Mouse (Mus musculus): ENCODE results near the gene S100a6.
A peak's percentile ranks its signal among the peaks of the same experiment; 100 is the strongest.

The S100a6 gene

DNA sequence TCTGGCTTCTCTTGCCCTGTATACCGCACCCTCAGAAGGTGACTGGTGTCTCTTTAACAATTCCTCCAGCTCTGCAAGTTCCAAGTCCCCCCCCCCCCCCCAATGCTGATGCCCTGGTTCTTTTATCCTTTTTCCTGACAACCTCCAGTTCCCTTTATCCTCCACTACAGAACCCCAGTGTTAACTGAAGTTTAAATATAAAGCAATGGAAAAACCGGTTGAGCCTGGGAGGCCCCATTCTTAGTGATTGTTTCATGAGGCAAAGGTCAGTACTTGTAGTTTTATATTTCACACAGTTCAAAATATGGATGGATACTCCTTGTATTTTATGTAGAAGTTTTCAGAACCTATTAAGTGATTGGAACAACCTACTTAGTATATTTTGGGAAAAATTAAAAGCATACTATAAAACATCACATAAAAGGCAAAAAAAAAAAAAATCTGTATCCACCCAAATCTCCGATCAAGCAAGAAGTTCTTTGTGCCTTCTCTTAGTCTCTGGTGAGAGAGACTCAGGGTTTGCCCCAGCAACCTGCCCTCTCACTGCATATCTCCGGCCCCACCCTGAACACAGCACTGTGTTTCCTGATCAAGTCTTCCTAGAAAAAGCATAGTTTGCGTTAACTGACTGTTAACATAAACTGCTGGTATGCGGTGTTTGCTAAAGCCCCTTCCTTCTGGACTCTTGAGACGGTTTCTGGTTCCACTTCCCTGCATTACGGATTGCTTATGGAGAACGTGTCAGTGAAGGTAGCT is 13.8 kb downstream of the S100a6 start:
- no peak for DNase-seq (ENCODE audit: low read depth)

DNA sequence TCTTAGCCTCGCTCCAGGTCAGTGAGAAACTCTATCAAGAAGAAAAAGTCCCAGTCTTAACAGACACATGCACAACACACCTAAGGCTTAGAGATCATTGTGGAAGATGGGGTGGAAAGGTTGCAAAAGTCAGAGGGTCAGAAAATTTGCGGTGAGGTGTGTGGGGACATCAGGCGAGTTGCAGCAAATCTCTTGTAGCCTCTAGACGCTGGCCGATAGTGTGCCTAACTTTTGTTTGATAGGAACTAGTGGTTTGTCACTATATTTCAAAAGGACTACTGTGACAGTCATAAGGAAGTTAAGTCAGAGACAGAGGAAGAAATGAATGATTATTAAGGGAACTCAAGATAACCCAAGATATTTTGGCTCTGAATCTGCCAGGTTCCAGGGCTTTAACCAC is 14.7 kb downstream of the S100a6 start:
- DNase-seq (ENCODE audit: low read depth), result no peak

DNA sequence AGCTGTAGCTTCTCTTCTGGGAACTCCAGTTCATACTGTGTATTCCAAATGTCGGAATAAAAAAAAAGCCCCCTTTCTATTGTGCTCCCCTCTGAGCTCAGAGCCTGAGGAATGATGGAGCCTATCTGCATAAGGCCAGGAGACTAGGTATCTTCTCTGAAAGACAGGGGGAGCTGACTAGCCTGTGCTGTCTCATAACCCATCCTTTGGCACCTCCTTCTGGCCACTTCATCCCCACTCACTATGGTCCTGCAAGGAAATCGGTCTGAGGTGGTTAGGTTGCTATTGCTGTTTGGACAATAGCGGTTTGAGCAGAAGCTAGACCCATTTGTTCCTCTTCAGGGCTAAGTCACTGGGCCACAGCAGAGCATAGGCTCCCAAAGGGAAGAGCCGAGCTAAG is 15.1 kb downstream of the S100a6 start:
- DNase-seq (ENCODE audit: low read depth), result no peak

DNA sequence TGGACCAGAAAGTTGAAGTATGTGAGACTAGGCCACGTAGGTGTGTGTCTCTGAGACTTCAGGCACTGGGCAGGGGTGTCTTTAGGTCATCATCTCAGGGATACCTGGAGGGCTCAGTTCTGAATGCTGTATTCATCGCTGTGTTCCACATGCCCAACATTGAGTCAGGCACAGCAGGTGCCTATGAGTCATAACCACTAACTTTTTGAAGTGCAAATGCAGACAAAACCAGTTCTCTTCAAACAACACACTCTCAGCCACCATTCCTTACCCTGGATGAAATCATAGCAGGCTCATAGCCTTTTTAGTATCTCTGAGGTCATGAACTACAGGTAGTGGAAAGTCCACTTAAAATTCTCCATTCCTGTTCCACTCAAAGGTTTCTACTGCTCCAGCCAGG is 16.6 kb downstream of the S100a6 start:
- DNase-seq (ENCODE audit: low read depth), result no peak

DNA sequence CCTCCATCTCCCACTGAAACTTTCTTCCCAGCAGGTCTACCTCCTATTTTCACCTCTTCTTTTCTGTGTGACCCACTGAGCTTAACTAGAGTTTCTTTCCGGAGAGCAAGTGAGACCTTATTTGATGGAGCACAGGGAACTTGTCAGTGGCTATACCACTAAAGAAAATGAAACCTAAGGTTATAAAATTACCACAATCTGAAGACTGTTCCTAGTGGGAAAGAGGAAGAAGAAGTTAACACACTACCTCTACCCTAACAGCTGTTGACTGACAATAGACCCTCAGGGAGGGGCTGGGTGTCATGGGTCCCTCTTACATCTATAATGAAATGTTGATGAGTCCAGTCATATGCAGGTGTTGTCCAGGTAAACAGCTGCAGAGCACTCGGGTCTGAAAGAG is 19.3 kb downstream of the S100a6 start:
- no peak for DNase-seq (ENCODE audit: low read depth)

DNA sequence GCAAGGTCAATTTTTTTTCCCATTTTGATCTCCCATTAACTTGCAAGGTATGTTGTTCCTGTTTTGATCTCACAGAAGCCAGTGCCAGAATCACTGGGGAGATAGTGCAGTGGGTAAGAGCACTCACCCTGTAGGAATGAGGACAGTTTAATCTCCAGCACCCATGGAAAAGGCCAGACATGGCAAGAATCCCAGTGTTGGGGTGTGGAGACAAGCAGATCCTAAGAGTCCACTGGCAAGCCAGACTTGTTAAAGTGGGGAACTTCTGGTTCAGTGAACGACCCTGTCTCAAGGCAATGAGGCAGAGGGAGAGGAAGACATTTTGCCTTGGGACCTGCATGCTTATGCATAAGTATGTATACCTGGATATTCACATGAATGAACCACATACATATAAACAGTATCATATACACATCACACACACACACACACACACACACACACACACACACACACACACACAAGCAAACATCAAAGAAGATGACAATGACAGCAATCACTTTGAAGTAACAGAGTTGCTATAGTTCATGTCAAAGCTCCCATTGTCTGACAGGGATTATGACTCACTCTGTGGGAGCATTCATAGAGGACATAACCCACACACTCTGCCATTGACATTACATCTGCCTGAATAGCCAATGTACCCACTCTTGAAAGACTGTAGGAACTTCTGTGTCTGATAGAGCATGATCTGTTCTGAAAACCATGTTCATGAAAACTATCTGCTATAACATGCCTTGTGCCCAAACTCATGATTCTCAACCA is 26.0 kb downstream of the S100a6 start:
- DNase-seq (ENCODE audit: low read depth), result no peak

DNA sequence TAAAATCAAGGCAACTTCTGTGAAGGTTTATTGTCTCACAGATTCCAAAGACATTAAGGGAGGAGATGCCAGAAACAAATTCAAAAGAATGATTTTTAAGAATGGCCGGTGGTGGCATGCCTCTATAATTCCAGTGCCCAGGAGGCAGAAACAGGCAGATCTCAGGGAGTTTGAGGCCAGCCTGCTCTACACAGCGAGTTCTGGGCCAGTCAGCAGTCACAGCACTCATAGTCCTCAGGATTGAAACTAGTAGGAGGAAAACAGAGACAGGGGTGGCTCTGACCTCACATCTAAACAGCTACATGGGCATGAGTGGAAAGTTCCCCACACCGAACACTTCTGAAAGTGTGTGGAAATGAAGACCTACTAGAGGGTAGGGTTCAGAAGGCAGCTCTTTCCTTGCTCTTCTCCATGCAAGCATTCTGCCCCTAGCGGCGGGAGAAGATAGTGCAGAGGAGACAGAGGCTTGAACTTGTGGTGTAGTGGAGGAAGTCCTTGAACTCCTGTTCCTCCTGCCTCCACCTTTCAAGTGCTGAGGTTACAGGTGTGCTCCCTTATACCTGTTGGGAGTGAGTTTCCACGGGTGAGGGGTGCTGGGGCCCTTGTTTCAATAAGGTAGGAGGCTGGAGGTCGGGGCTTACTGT is 27.0 kb downstream of the S100a6 start:
- DNase-seq (ENCODE audit: low read depth), result peak; percentile 73

DNA sequence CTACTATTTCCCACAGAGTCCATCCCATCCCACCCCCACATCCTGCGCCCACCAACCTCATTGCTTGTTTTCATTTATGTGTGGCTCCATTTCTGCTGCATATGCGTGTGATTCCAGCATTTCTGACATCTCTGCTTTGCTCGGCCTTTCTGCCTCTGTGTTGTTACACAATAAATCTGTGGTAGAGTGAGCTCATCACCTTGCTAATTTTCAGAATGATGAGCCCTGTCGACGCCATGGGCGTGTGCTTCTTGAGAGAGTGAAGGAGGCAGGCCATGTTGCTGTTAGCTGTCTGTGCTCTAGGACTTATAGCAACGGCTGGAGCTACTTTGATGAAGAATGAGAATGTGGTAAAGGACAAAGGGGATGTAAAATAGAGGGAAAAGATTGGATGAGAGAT is 28.3 kb downstream of the S100a6 start:
- DNase-seq (ENCODE audit: low read depth), result no peak

DNA sequence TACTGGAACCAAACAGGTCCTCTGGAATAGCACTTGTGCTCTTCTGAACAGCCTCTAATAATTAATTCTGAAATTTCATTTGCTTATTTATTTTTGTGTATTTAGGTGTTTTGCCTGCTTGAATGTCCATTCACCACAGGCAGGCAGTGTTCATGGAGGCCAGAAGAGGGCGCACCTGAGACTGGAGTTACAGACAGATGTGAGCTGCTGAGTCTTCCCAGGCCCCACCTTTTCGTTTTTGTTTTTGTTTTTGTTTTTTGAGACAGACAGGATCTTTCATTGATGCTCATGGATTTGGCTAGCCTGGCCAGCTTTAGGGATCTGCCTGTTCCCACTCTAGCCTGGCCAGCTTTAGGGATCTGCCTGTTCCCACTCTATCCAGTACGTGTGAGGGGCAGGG is 31.5 kb downstream of the S100a6 start:
- DNase-seq (ENCODE audit: low read depth), result peak; percentile 53

DNA sequence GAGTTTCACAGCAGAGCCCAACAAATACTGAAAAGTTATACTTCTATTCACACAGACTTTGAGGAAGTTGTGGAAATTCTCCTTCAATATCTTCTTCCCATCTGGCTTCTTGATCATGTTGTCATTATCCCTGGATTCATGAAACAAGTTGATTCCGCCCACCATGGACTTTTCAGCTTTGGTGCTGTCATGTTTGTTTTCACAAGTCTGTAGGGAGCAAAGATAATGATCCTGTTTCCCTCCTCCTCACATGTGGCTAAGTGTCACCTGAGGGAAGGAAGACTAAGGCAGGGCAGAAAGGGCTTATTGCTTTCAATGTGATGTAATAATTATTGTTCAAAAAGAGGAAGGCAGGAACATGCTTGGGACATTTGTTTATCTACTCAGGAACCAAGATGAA is 34.6 kb downstream of the S100a6 start:
- DNase-seq (ENCODE audit: low read depth), result no peak

DNA sequence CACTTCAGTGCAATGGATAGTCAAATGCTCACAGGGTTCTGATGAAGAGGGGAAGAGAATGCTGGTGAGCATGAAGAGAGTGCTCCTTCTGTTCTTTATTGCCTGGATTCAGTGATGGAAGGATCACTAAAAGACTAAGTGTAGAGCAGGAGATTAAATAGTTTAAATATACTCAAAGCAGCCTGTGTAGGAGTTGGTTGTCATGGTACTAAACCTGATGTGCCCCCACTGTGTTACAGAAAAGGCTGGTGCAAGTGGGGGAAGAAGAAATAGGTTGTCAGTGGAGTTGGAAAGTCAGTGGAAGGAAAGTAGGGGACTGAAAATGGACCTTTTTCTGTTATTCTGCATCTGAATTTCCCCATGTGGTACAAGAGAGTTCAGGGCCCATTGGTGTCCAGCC is 36.3 kb downstream of the S100a6 start:
- no peak for DNase-seq (ENCODE audit: low read depth)

DNA sequence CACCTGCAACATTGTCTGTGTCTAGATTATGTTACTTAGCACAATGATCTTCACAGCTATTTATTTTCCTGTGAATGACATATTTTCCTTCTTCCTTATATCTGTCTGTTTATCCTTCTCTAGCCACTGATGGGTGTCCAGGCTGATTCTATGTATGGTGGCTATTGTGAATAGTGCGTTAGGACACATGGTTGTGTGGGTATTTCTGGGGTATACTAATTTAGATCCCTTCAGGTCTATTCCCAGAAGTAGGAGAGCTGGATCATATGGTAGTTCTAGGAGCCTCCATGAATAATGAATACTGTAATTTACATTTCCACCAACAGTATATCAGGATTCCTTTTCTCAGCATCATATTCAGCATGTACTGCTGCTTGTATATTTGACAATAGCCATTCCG is 37.1 kb downstream of the S100a6 start:
- DNase-seq (ENCODE audit: low read depth), result no peak

DNA sequence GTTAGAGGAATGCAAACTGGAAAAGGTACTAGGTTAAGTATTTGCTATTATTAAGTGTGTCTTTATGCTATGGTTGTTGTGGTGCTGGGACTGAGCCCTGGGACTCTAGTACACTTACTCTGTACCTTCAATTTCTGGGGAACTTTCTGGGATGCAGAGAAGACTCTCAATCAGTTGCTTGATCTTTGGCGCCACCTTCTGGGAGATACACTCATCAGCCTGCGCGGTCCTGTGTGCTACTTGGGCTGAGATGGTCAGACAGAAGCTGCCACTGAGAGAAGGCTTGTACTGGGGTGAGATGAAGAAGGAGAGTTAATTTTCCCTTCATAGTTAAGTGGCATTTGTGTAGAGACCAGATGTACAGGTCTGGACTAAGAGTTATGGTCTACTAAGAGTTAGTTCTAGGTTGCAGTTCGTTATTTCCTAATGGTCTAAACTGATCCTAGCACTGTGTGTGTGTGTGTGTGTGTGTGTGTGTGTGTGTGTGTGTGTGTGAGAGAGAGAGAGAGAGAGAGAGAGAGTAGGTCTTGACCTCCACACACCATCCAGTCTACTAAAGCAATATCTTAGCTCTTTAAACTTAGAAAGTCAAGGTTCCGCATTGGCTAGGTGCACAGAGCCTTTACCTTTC is 40.3 kb downstream of the S100a6 start:
- DNase-seq (ENCODE audit: low read depth), result peak; percentile 67

DNA sequence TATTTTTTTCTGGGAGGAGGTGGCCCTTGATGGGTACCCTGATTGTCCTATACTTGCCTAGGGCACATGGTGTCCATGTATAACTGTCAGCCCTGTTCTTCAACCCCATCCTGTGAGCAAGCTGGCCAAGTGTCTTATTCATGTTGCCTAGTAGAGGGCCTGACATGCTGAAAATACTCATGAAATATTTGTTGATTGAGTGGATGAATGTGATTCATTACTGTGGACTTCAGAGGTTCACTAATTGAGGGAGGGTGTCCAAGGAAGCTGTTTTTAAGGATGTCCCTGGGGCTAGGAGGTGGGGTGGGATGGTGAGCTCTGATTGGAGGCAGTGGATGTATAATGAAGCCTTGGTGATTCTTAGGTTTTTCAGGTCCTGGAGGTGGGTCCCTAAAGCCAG is 41.0 kb downstream of the S100a6 start, which contains the start of gene S100a7a:
Gene S100a7a (plus strand): TSS at position 301 of the 400 bp plus-strand sequence.
- no peak for DNase-seq (ENCODE audit: low read depth)

DNA sequence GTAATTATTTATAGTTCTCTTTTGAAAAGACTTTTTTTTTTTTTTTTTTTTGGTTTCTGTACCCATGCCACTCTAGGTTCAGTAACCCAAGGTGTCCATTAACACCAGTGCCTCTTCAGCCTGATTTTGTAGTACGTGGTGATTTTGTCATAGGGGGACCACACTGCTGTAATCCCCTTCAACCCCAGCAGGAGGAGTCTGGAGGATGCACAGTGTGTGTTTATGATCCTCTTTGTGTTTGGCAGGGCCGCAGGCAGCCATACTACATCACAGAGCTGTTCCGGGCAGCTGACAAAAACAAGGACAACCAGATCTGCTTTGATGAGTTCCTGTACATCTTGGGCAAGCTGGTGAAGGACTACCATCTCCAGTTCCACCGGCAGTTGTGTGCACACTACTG is 44.7 kb downstream of the S100a6 start:
- DNase-seq (ENCODE audit: low read depth), result no peak

DNA sequence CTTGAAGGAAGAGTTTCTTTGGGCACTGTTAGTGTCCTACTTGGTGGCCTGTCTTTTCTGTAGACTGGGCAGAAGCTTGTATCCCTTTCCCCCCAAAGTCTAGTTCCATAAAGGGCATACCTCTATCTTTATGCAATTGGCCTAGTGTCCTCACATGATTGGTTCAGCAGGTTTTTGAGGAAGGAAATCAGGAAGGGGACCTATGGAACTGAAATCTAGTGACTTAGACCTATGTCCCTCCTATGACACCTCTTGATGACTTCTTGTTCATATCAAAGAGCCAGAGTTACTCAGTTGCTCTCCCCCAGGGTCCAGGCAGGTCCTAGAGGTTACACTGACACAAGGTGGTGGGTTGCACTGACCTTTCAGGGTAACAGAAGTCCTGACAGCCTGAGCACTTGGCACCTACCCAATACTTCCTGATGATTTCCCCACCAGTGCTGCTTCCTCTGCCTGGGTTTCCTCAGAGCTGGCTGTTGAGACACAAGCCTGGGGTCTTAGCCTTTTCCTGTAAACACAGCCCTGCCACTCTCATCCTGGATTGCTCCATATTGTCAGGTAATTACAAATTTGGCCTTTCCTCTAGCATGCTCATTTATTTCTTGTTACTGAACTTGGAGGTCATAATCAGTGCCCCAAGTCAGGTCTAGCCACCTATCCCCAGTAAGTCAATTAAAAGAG is 46.8 kb downstream of the S100a6 start:
- no peak for DNase-seq (ENCODE audit: low read depth)

DNA sequence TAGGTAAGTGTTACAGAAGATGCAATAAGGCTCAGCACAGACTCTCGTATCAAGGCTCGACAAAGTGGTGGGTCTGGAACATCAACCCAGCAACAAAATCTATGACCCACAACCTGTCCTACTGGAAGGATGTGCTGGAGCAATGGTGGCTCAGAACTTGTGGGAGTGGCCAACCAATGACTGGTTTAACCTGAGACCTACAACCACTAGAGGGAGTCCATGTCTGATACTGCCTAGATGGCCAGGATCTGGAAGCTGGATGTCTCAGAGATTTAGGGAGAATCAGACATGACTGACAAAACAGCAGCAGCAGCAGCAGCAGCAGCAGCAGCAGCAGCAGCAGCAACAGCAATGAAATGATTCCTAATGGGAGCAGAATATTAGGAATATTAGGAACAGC is 51.5 kb downstream of the S100a6 start:
- DNase-seq (ENCODE audit: low read depth), result no peak

DNA sequence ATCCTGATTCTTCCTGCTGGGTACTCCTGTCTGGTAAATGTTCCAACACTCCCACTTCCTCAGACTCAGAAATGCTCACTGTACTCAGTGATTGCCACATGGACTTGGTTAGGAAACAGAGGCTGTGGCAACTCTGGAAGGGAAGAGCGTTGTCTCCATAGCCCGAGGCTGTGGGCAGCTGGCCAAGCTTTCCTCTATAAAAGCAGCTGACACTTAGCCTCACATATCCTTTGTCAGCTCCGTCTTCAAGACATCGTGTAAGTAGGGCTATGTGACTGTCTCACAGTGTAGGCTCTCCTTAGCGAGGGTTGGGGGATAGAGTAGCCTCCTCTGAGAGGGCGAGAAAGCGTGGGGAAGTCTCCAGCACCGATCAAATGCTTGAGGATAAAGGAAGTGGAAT is 56.2 kb downstream of the S100a6 start, which contains the start of gene S100a8:
Gene S100a8 (plus strand): TSS at position 133 of the 400 bp plus-strand sequence.
- no peak for DNase-seq (ENCODE audit: low read depth)

All from naive thymus-derived CD4-positive, alpha-beta T cell, adult 2 months (primary cell).